Mouse (Mus musculus): ENCODE results near the gene Fam216b.

Gene Fam216b
- long read RNA-seq, experiment 1: 0 reads
- long read RNA-seq, experiment 2: 0 reads

- intact Hi-C loops (cut with DNase I): no loop called here
Measured at GRCm38 (mm10) chr14:78088907-78089306, at the start of gene Fam216b. Gene Fam216b, minus strand, starts transcription at chr14:78089007.

- intact Hi-C loops (cut with DNase I): no loop called here
Measured at GRCm38 (mm10) chr14:78132368-78133052, 43.7 kb upstream of the Fam216b start.

GRCm38 (mm10) chr14:78126670-78127069, 37.9 kb upstream of the Fam216b start:
- intact Hi-C loops (cut with DNase I): no loop called here

GRCm38 (mm10) chr14:78120286-78120685, 31.5 kb upstream of the Fam216b start:
- intact Hi-C loops (cut with DNase I): no loop called here

GRCm38 (mm10) chr14:78119449-78120200, 30.8 kb upstream of the Fam216b start:
- intact Hi-C loops (cut with DNase I): no loop called here

GRCm38 (mm10) chr14:78117671-78118070, 28.9 kb upstream of the Fam216b start:
- intact Hi-C loops (cut with DNase I): no loop called here

GRCm38 (mm10) chr14:78117268-78117667, 28.5 kb upstream of the Fam216b start:
- intact Hi-C loops (cut with DNase I): no loop called here

- intact Hi-C loops (cut with DNase I): no loop called here
Measured at GRCm38 (mm10) chr14:78112466-78112865, 23.7 kb upstream of the Fam216b start.

GRCm38 (mm10) chr14:78110871-78111270, 22.1 kb upstream of the Fam216b start:
- intact Hi-C loops (cut with DNase I): no loop called here

GRCm38 (mm10) chr14:78109419-78109818, 20.6 kb upstream of the Fam216b start:
- intact Hi-C loops (cut with DNase I): no loop called here

GRCm38 (mm10) chr14:78108388-78108787, 19.6 kb upstream of the Fam216b start:
- intact Hi-C loops (cut with DNase I): no loop called here

- intact Hi-C loops (cut with DNase I): no loop called here
Measured at GRCm38 (mm10) chr14:78089591-78089990, 784 bp upstream of the Fam216b start.

GRCm38 (mm10) chr14:78083465-78083864, 5.3 kb downstream of the Fam216b start:
- intact Hi-C loops (cut with DNase I): no loop called here

GRCm38 (mm10) chr14:78077508-78077907, 11.3 kb downstream of the Fam216b start:
- intact Hi-C loops (cut with DNase I): no loop called here

- intact Hi-C loops (cut with DNase I): no loop called here
Measured at GRCm38 (mm10) chr14:78065938-78066710, 22.7 kb downstream of the Fam216b start.

- intact Hi-C loops (cut with DNase I): no loop called here
Measured at GRCm38 (mm10) chr14:78062484-78062883, 26.3 kb downstream of the Fam216b start.

GRCm38 (mm10) chr14:78060609-78060951, 28.2 kb downstream of the Fam216b start:
- intact Hi-C loops (cut with DNase I): no loop called here

- intact Hi-C loops (cut with DNase I): no loop called here
Measured at GRCm38 (mm10) chr14:78059878-78060608, 28.8 kb downstream of the Fam216b start.

GRCm38 (mm10) chr14:78057362-78057761, 31.4 kb downstream of the Fam216b start:
- intact Hi-C loops (cut with DNase I): no loop called here

- intact Hi-C loops (cut with DNase I): no loop called here
Measured at GRCm38 (mm10) chr14:78056371-78056770, 32.4 kb downstream of the Fam216b start.

GRCm38 (mm10) chr14:78048674-78049073, 40.1 kb downstream of the Fam216b start:
- intact Hi-C loops (cut with DNase I): no loop called here

Data from adrenal gland (tissue).